Mouse (Mus musculus): ENCODE results near the gene Hoxa3. TPM values are rescaled to one million over a fixed set of nuclear protein-coding genes. Genes with fewer than 3 reads are reported as not detected.

Hoxa3 gene
- polyA plus RNA-seq, 1 experiment from 2014 or later: 0.20 TPM

GRCm38 (mm10) chr6:52155471-52155870 lies 57.7 kb downstream of the Hoxa3 start:
- H3K27ac ChIP-seq (replicated peaks): no peak overlapping the region
- H3K27me3 ChIP-seq: peaks cover 99% of the 10 kb centered on the region
- no peak overlapping the region for H3K4me2 ChIP-seq
- H3K4me1 ChIP-seq (replicated peaks): peaks cover 3% of the 10 kb centered on the region; the same call in 1 of the 2 replicates
- no peak for ATAC-seq (ENCODE audit: insufficient read depth)
- no peak overlapping the region for H3K9ac ChIP-seq
- 59% methylated on average over 3 of the region's 3 CpGs for WGBS (ENCODE audit: insufficient replicate concordance)
- H3K36me3 ChIP-seq (replicated peaks): no peaks in the 10 kb centered on the region
- no peak overlapping the region for H3K4me3 ChIP-seq (replicated peaks)
- no peaks in the 10 kb centered on the region for H3K9me3 ChIP-seq (replicated peaks)

GRCm38 (mm10) chr6:52154044-52154443 lies 59.1 kb downstream of the Hoxa3 start:
- WGBS (ENCODE audit: insufficient replicate concordance): 35% methylated on average over 5 of the region's 5 CpGs
- H3K4me2 ChIP-seq: no peak overlapping the region
- H3K4me3 ChIP-seq (replicated peaks): no peak overlapping the region
- peaks cover 3% of the 10 kb centered on the region; the same call in 1 of the 2 replicates for H3K4me1 ChIP-seq (replicated peaks)
- ATAC-seq (ENCODE audit: insufficient read depth): no peak
- no peak overlapping the region for H3K9ac ChIP-seq
- no peaks in the 10 kb centered on the region for H3K9me3 ChIP-seq (replicated peaks)
- H3K27ac ChIP-seq (replicated peaks): no peak overlapping the region
- peaks cover 97% of the 10 kb centered on the region for H3K27me3 ChIP-seq
- H3K36me3 ChIP-seq (replicated peaks): no peaks in the 10 kb centered on the region

- no peak overlapping the region for H3K27ac ChIP-seq (replicated peaks)
- H3K9me3 ChIP-seq (replicated peaks): no peaks in the 10 kb centered on the region
- no peak overlapping the region for H3K9ac ChIP-seq
- 9% methylated on average over 6 of the region's 6 CpGs for WGBS (ENCODE audit: insufficient replicate concordance)
- peaks cover 90% of the 10 kb centered on the region for H3K27me3 ChIP-seq
- no peak overlapping the region for H3K4me3 ChIP-seq (replicated peaks)
- H3K36me3 ChIP-seq (replicated peaks): no peaks in the 10 kb centered on the region
- peaks cover under 1% of the 10 kb centered on the region; the same call in 1 of the 2 replicates for H3K4me1 ChIP-seq (replicated peaks)
- no peak for ATAC-seq (ENCODE audit: insufficient read depth)
- H3K4me2 ChIP-seq: no peak overlapping the region
Observed at GRCm38 (mm10) chr6:52153270-52153669, 59.9 kb downstream of the Hoxa3 start.

- no peak overlapping the region for H3K4me2 ChIP-seq
- no peaks in the 10 kb centered on the region for H3K36me3 ChIP-seq (replicated peaks)
- no peak for ATAC-seq (ENCODE audit: insufficient read depth)
- H3K4me3 ChIP-seq (replicated peaks): no peak overlapping the region
- no peak overlapping the region for H3K27ac ChIP-seq (replicated peaks)
- WGBS (ENCODE audit: insufficient replicate concordance): 21% methylated on average over 16 of the region's 16 CpGs
- H3K4me1 ChIP-seq (replicated peaks): no peaks in the 10 kb centered on the region; the same call in 1 of the 2 replicates
- no peak overlapping the region for H3K9ac ChIP-seq
- peaks cover 82% of the 10 kb centered on the region for H3K27me3 ChIP-seq
- no peaks in the 10 kb centered on the region for H3K9me3 ChIP-seq (replicated peaks)
Observed at GRCm38 (mm10) chr6:52152226-52153193, 60.6 kb downstream of the Hoxa3 start.

- WGBS (ENCODE audit: insufficient replicate concordance): 26% methylated on average over 4 of the region's 4 CpGs
- peaks cover 79% of the 10 kb centered on the region for H3K27me3 ChIP-seq
- H3K4me1 ChIP-seq (replicated peaks): no peaks in the 10 kb centered on the region; the same call in 1 of the 2 replicates
- no peaks in the 10 kb centered on the region for H3K36me3 ChIP-seq (replicated peaks)
- H3K9ac ChIP-seq: no peak overlapping the region
- no peak for ATAC-seq (ENCODE audit: insufficient read depth)
- no peak overlapping the region for H3K4me2 ChIP-seq
- H3K9me3 ChIP-seq (replicated peaks): no peaks in the 10 kb centered on the region
- H3K27ac ChIP-seq (replicated peaks): no peak overlapping the region
- H3K4me3 ChIP-seq (replicated peaks): no peak overlapping the region
Observed at GRCm38 (mm10) chr6:52151571-52151970, 61.6 kb downstream of the Hoxa3 start.

GRCm38 (mm10) chr6:52150401-52150966 lies 62.7 kb downstream of the Hoxa3 start:
- Histone ChIP-seq H3K4me3 (replicated peaks) (no peak overlapping the region), H3K9me3 (replicated peaks) (no peaks in the 10 kb centered on the region), H3K36me3 (replicated peaks) (no peaks in the 10 kb centered on the region), H3K27ac (replicated peaks) (no peak overlapping the region), H3K9ac (no peak overlapping the region), H3K4me1 (replicated peaks) (no peaks in the 10 kb centered on the region), H3K27me3 (peaks cover 73% of the 10 kb centered on the region), H3K4me2 (no peak overlapping the region)
- WGBS (ENCODE audit: insufficient replicate concordance): 9% methylated on average over 16 of the region's 16 CpGs
- ATAC-seq (ENCODE audit: insufficient read depth): no peak

GRCm38 (mm10) chr6:52139115-52139514 lies 74.0 kb downstream of the Hoxa3 start:
- Histone ChIP-seq H3K27ac (replicated peaks) (no peak overlapping the region), H3K9me3 (replicated peaks) (no peaks in the 10 kb centered on the region), H3K4me3 (replicated peaks) (no peak overlapping the region), H3K27me3 (no peaks in the 10 kb centered on the region), H3K36me3 (replicated peaks) (no peaks in the 10 kb centered on the region), H3K9ac (no peak overlapping the region), H3K4me1 (replicated peaks) (no peaks in the 10 kb centered on the region), H3K4me2 (no peak overlapping the region)
- 71% methylated on average over 5 of the region's 5 CpGs for WGBS (ENCODE audit: insufficient replicate concordance)
- no peak for ATAC-seq (ENCODE audit: insufficient read depth)

- H3K36me3 ChIP-seq (replicated peaks): no peaks in the 10 kb centered on the region
- ATAC-seq (ENCODE audit: insufficient read depth): no peak
- no peak overlapping the region for H3K9ac ChIP-seq
- no peak overlapping the region for H3K4me3 ChIP-seq (replicated peaks)
- no peaks in the 10 kb centered on the region for H3K27me3 ChIP-seq
- H3K9me3 ChIP-seq (replicated peaks): no peaks in the 10 kb centered on the region
- H3K4me1 ChIP-seq (replicated peaks): no peaks in the 10 kb centered on the region
- WGBS (ENCODE audit: insufficient replicate concordance): 67% methylated on average over 10 of the region's 10 CpGs
- no peak overlapping the region for H3K27ac ChIP-seq (replicated peaks)
- H3K4me2 ChIP-seq: no peak overlapping the region
Observed at GRCm38 (mm10) chr6:52138576-52138975, 74.6 kb downstream of the Hoxa3 start.

- Histone ChIP-seq H3K27me3 (no peaks in the 10 kb centered on the region), H3K36me3 (replicated peaks) (no peaks in the 10 kb centered on the region), H3K4me3 (replicated peaks) (no peak overlapping the region), H3K9ac (no peak overlapping the region), H3K9me3 (replicated peaks) (no peaks in the 10 kb centered on the region), H3K27ac (replicated peaks) (no peak overlapping the region), H3K4me2 (no peak overlapping the region), H3K4me1 (replicated peaks) (no peaks in the 10 kb centered on the region)
- ATAC-seq (ENCODE audit: insufficient read depth): no peak
- WGBS (ENCODE audit: insufficient replicate concordance): 57% methylated on average over 9 of the region's 9 CpGs
Observed at GRCm38 (mm10) chr6:52137841-52138535, 75.1 kb downstream of the Hoxa3 start.

- H3K36me3 ChIP-seq (replicated peaks): no peaks in the 10 kb centered on the region
Observed at GRCm38 (mm10) chr6:52123673-52124072, 89.5 kb downstream of the Hoxa3 start.

GRCm38 (mm10) chr6:52121173-52121572 lies 92.0 kb downstream of the Hoxa3 start:
- no peak for ATAC-seq (ENCODE audit: insufficient read depth)

More at GRCm38 (mm10) chr6:52123673-52124072, 89.5 kb downstream of the Hoxa3 start:
- 61% methylated on average over 4 of the region's 4 CpGs for WGBS (ENCODE audit: insufficient replicate concordance)
- Histone ChIP-seq H3K4me1 (replicated peaks) (no peaks in the 10 kb centered on the region), H3K27me3 (peaks cover 4% of the 10 kb centered on the region; the same call in 1 of the 2 replicates), H3K9me3 (replicated peaks) (no peaks in the 10 kb centered on the region), H3K9ac (no peak overlapping the region), H3K4me2 (no peak overlapping the region), H3K4me3 (replicated peaks) (no peak overlapping the region), H3K27ac (replicated peaks) (no peak overlapping the region)
- ATAC-seq (ENCODE audit: insufficient read depth): no peak

More at GRCm38 (mm10) chr6:52121173-52121572, 92.0 kb downstream of the Hoxa3 start:
- Histone ChIP-seq H3K9ac (no peak overlapping the region), H3K4me1 (replicated peaks) (no peaks in the 10 kb centered on the region), H3K27ac (replicated peaks) (no peak overlapping the region), H3K4me2 (no peak overlapping the region), H3K36me3 (replicated peaks) (no peaks in the 10 kb centered on the region), H3K4me3 (replicated peaks) (no peak overlapping the region), H3K27me3 (peaks cover 4% of the 10 kb centered on the region; the same call in 1 of the 2 replicates), H3K9me3 (replicated peaks) (no peaks in the 10 kb centered on the region)
- WGBS (ENCODE audit: insufficient replicate concordance): 51% methylated on average over 3 of the region's 3 CpGs

All from liver, embryonic 15.5 days (tissue).